Mouse (Mus musculus) heart, embryonic 13.5 days (tissue): Measurements from ENCODE around the gene Slamf7. TPM values are rescaled to one million over a fixed set of nuclear protein-coding genes. Genes with fewer than 3 reads are reported as not detected.

Source experiments
- ATAC-seq: fragments of 200-750 bp; cut with Nextera tagmentation; 2 replicates; pipeline ENCODE4 v1.8.0; 2017; ENCODE audit warnings: moderate TSS enrichment; ENCODE audit not compliant: insufficient number of reproducible peaks, low FRiP score, low TSS enrichment; ENCODE audit errors: extremely low read depth
- H3K27ac ChIP-seq: fragments of 300-500 bp; sonication (generic); replicated peaks from 2 replicates; pipeline ENCODE4 v1.5.1; 2015; ENCODE audit warnings: moderate library complexity, mild to moderate bottlenecking, inconsistent platforms
- H3K27me3 ChIP-seq: fragments of 300-500 bp; sonication (generic); replicated peaks from 2 replicates; pipeline ENCODE4 v1.6.1; 2015; ENCODE audit warnings: mild to moderate bottlenecking, inconsistent platforms
- H3K36me3 ChIP-seq: fragments of 300-500 bp; sonication (generic); 2 replicates; pipeline ENCODE4 v1.6.1; 2015; ENCODE audit warnings: mild to moderate bottlenecking, inconsistent platforms
- H3K4me1 ChIP-seq: fragments of 300-500 bp; sonication (generic); 2 replicates; pipeline ENCODE4 v1.6.1; 2015; ENCODE audit warnings: inconsistent platforms
- H3K4me2 ChIP-seq: fragments of 300-500 bp; sonication (generic); 2 replicates; pipeline ENCODE4 v1.6.1; 2015; ENCODE audit warnings: inconsistent platforms, mild to moderate bottlenecking, moderate library complexity
- H3K4me3 ChIP-seq: fragments of 300-500 bp; sonication (generic); 2 replicates; pipeline ENCODE4 v1.5.1; 2015; ENCODE audit warnings: moderate library complexity, mild to moderate bottlenecking, inconsistent platforms
- H3K9ac ChIP-seq: fragments of 300-500 bp; sonication (generic); 2 replicates; pipeline ENCODE4 v1.6.1; 2015; ENCODE audit warnings: inconsistent platforms, mild to moderate bottlenecking, moderate library complexity
- H3K9me3 ChIP-seq: fragments of 300-500 bp; sonication (generic); 2 replicates; pipeline ENCODE4 v1.6.1; 2016; ENCODE audit warnings: inconsistent platforms
- WGBS: fragments of 180-500 bp; shearing (Covaris S2); methylation state at CpG from one replicate; pipeline ENCODE4 v1.1.7; 2015; ENCODE audit warnings: mixed read lengths; 5-methylcytosine and 5-hydroxymethylcytosine counted together
- microRNA-seq: library from miRNA; unstranded; fragments of <30 nt; microRNA quantifications from one replicate; pipeline ENCODE4, GENCODE M21; 2016
- polyA plus RNA-seq: library from polyadenylated mRNA; unstranded; fragments of >200 nt; fragmentation: Nextera tagmentation; extraction: Ambion mirVana; gene quantifications from 2 replicates; pipeline ENCODE4 v1.2.1, GENCODE M21; 2015

The Slamf7 gene
- polyA plus RNA-seq, 1 experiment from 2014 or later: not detected

GRCm38 (mm10) chr1:171610026-171610425 is 42.8 kb downstream of the Slamf7 start:
- no peak overlapping the region for H3K27ac ChIP-seq
- H3K9me3 ChIP-seq: no peaks in the 10 kb centered on the region
- H3K4me2 ChIP-seq: no peak overlapping the region
- ATAC-seq: no peak
- no peak overlapping the region for H3K9ac ChIP-seq
- H3K4me1 ChIP-seq: no peaks in the 10 kb centered on the region
- H3K27me3 ChIP-seq: no peaks in the 10 kb centered on the region
- WGBS: 79% methylated on average over 2 of the region's 2 CpGs
- H3K4me3 ChIP-seq: no peak overlapping the region
- H3K36me3 ChIP-seq: no peaks in the 10 kb centered on the region

GRCm38 (mm10) chr1:171607176-171607575 is 45.7 kb downstream of the Slamf7 start, which contains the start of gene Ly9:
Ly9 (minus strand) TSS chr1:171607410.
- Histone ChIP-seq H3K4me2 (no peak within 1 kb of the TSS), H3K4me3 (no peak within 1 kb of the TSS), H3K9ac (no peak within 1 kb of the TSS), H3K27me3 (no peaks in the 10 kb centered on the region), H3K27ac (no peak within 1 kb of the TSS), H3K4me1 (no peaks in the 10 kb centered on the region), H3K36me3 (no peaks in the 10 kb centered on the region), H3K9me3 (no peaks in the 10 kb centered on the region)
- ATAC-seq: no peak
- WGBS: 77% methylated on average over 9 of the region's 9 CpGs

- Histone ChIP-seq H3K9ac (no peak overlapping the region), H3K36me3 (no peaks in the 10 kb centered on the region), H3K27ac (no peak overlapping the region), H3K4me2 (no peak overlapping the region), H3K27me3 (no peaks in the 10 kb centered on the region), H3K4me3 (no peak overlapping the region), H3K4me1 (no peaks in the 10 kb centered on the region), H3K9me3 (no peaks in the 10 kb centered on the region)
- WGBS: 76% methylated on average over 3 of the region's 3 CpGs
- no peak for ATAC-seq
Observed at GRCm38 (mm10) chr1:171606656-171607055, 46.2 kb downstream of the Slamf7 start.

- H3K4me2 ChIP-seq: no peak overlapping the region
- no peak overlapping the region for H3K4me3 ChIP-seq
- no peaks in the 10 kb centered on the region for H3K36me3 ChIP-seq
- no peak overlapping the region for H3K27ac ChIP-seq
- ATAC-seq: no peak
- 0 out of 2 replicates have a peak, but pooled peaks cover 5% of the 10 kb centered on the region for H3K27me3 ChIP-seq
- no peaks in the 10 kb centered on the region for H3K4me1 ChIP-seq
- H3K9ac ChIP-seq: no peak overlapping the region
- 67% methylated on average over 3 of the region's 3 CpGs for WGBS
- H3K9me3 ChIP-seq: no peaks in the 10 kb centered on the region
Observed at GRCm38 (mm10) chr1:171604686-171605085, 48.1 kb downstream of the Slamf7 start.

- H3K27ac ChIP-seq: no peak overlapping the region
- H3K4me1 ChIP-seq: no peaks in the 10 kb centered on the region
- ATAC-seq: no peak
- no peaks in the 10 kb centered on the region for H3K9me3 ChIP-seq
- WGBS: 42% methylated on average over 2 of the region's 2 CpGs
- no peak overlapping the region for H3K4me3 ChIP-seq
- H3K9ac ChIP-seq: no peak overlapping the region
- H3K4me2 ChIP-seq: no peak overlapping the region
- H3K27me3 ChIP-seq: no peaks in the 10 kb centered on the region
- no peaks in the 10 kb centered on the region for H3K36me3 ChIP-seq
Observed at GRCm38 (mm10) chr1:171584584-171584983, 68.3 kb downstream of the Slamf7 start.

Small RNA genes within 50 kb of the gene (microRNA-seq; reads per million reads assigned to microRNA genes)
- gene Mir7683: not detected

Other genes starting within 250 kb of the Slamf7 start
- gene Usf1, start 241.7 kb downstream of the Slamf7 start, polyA plus RNA-seq: 52.1 and 53.3 TPM in 2 replicates
- gene Tstd1, start 234.2 kb downstream of the Slamf7 start, polyA plus RNA-seq: 3.1 and 3.6 TPM in 2 replicates
- 61.8 and 66.1 TPM in 2 replicates for gene F11r, start 215.5 kb downstream of the Slamf7 start, polyA plus RNA-seq
- 12.8 and 15.6 TPM in 2 replicates for gene Alyref2, start 149.6 kb downstream of the Slamf7 start, polyA plus RNA-seq
- not detected in 2 replicates for gene Itln1, start 117.7 kb downstream of the Slamf7 start, polyA plus RNA-seq
- gene Cd244a, start 93.8 kb downstream of the Slamf7 start, polyA plus RNA-seq: 0.11 TPM in 1 of 2 replicates, not detected in the other
- gene Ly9, start 45.6 kb downstream of the Slamf7 start, polyA plus RNA-seq: 0.11 and 0.13 TPM in 2 replicates
- 1.4 TPM in 2 replicates for gene Cd48, start 29.0 kb upstream of the Slamf7 start, polyA plus RNA-seq
- gene Slamf1, start 114.1 kb upstream of the Slamf7 start, polyA plus RNA-seq: 0.20 and 0.39 TPM in 2 replicates
- 1.1 and 1.6 TPM in 2 replicates for gene Cd84, start 186.7 kb upstream of the Slamf7 start, polyA plus RNA-seq
- not detected in 2 replicates for gene Gm10521, start 242.6 kb upstream of the Slamf7 start, polyA plus RNA-seq